Mouse (Mus musculus) liver, embryonic 14.5 days (tissue): Measurements from ENCODE around the gene Aifm3.

Source experiments
- CTCF ChIP-seq: IDR thresholded peaks from 2 replicates; pipeline ENCODE4 v1.5.1; 2016; ENCODE audit warnings: antibody characterized with exemption, low read depth, control low read depth
- EP300 ChIP-seq: IDR thresholded peaks from 2 replicates; pipeline ENCODE4 v1.6.1; 2016; ENCODE audit warnings: antibody characterized with exemption, low read depth

DNA sequence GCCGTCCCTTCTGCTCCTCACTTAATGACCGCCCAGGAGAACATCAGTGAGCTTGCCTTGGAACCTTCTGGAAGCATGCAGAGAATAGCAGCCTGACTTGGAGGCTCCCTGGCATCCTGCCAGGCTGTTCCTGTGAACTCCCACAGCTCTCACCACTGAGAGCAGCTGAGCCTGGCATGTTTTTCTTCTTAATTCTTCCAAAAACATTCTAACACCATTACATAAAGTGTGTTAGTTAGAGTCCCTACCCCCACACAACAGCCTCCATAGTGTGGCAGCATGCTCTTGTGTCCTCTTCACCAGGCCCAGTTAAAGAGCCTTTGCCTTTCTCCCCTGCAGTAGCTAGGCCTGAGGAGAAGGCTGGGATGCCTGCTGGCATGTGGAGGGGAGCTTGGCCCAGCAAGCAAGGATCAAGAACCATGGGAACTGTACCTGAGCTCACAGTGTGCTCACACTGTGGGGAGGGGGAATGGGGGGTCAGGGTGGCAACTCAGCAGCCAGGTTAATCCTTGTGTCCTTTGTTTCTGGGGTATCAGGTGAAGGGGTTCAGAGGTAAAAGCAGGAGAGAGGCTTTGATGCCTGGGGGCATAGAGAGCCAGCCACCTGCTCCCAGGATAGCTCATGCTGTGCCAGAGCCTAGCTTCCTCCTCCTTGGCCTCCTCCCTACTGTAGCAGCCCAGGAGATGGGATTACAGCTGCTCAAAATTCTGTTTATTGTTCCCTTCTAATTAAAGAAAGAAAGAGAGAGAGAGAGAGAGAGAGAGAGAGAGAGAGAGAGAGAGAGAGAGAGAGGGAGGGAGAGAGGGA, 7.3 kb downstream of the Aifm3 start:
- no peak for TF ChIP-seq CTCF
- no peak for TF ChIP-seq EP300
